Mouse (Mus musculus) spleen, adult 18-20 months (tissue): ENCODE results near the gene Babam2.

ENCODE experiments used
- DNase-seq, 2 experiments: peaks; one replicate each; pipeline ENCODE4 v3.0.0; 2022; ENCODE audit warnings: mixed read lengths in 2 of 2

Babam2 gene

GRCm38 (mm10) chr5:31697644-31698296 lies at the start of gene Babam2:
Gene Babam2 (plus strand): TSS chr5:31697684.
- DNase-seq = peak; percentile 88 to 94

- DNase-seq = no peak
These were observed 46.8 kb upstream of the Babam2 start for GRCm38 (mm10) chr5:31650518-31651288.

- no peak for DNase-seq
These were observed 41.7 kb upstream of the Babam2 start for GRCm38 (mm10) chr5:31655688-31656190.

GRCm38 (mm10) chr5:31666176-31666575 lies 31.3 kb upstream of the Babam2 start:
- no peak for DNase-seq

GRCm38 (mm10) chr5:31668325-31668968 lies 29.0 kb upstream of the Babam2 start:
- no peak for DNase-seq

- no peak for DNase-seq
These were observed 27.5 kb upstream of the Babam2 start for GRCm38 (mm10) chr5:31669984-31670383.

GRCm38 (mm10) chr5:31671137-31671536 lies 26.3 kb upstream of the Babam2 start:
- DNase-seq = no peak

GRCm38 (mm10) chr5:31673431-31673830 lies 24.1 kb upstream of the Babam2 start:
- DNase-seq = no peak

GRCm38 (mm10) chr5:31678000-31678399 lies 19.5 kb upstream of the Babam2 start:
- DNase-seq = no peak

- no peak for DNase-seq
These were observed 17.3 kb upstream of the Babam2 start for GRCm38 (mm10) chr5:31680183-31680582.

GRCm38 (mm10) chr5:31682305-31682704 lies 15.2 kb upstream of the Babam2 start:
- DNase-seq = no peak

- DNase-seq = no peak
These were observed 11.4 kb upstream of the Babam2 start for GRCm38 (mm10) chr5:31686040-31686439.

GRCm38 (mm10) chr5:31687972-31688371 lies 9.5 kb upstream of the Babam2 start:
- DNase-seq = no peak

- DNase-seq = no peak
These were observed 4.3 kb upstream of the Babam2 start for GRCm38 (mm10) chr5:31693191-31693590.

- DNase-seq = no peak
These were observed 377 bp upstream of the Babam2 start, which contains the start of gene Rbks for GRCm38 (mm10) chr5:31696971-31697643. Gene Rbks (minus strand): TSS chr5:31697627.

- peak; percentile 85 to 88 for DNase-seq
These were observed 828 bp downstream of the Babam2 start for GRCm38 (mm10) chr5:31698297-31698726.

- DNase-seq = no peak
These were observed 1.4 kb downstream of the Babam2 start for GRCm38 (mm10) chr5:31698931-31699330.

- no peak for DNase-seq
These were observed 1.9 kb downstream of the Babam2 start for GRCm38 (mm10) chr5:31699397-31699796.

GRCm38 (mm10) chr5:31704971-31705370 lies 7.5 kb downstream of the Babam2 start:
- no peak for DNase-seq

- no peak for DNase-seq
These were observed 9.3 kb downstream of the Babam2 start for GRCm38 (mm10) chr5:31706826-31707225.

GRCm38 (mm10) chr5:31709389-31709788 lies 11.9 kb downstream of the Babam2 start:
- DNase-seq = no peak

- no peak for DNase-seq
These were observed 15.8 kb downstream of the Babam2 start for GRCm38 (mm10) chr5:31713280-31713711.

- no peak for DNase-seq
These were observed 16.4 kb downstream of the Babam2 start for GRCm38 (mm10) chr5:31713841-31714264.
